Mouse (Mus musculus) heart, embryonic 12.5 days (tissue): ENCODE data around the gene Zfp143. TPM values are rescaled to one million over a fixed set of nuclear protein-coding genes. Genes with fewer than 3 reads are reported as not detected.
"Not testable (repeated sequence)": the region's sequence is repeated elsewhere in the genome, so short reads cannot be mapped to it uniquely, and the experiment has no call there.

Source experiments
- ATAC-seq: fragments of 200-750 bp; cut with Nextera tagmentation; 2 replicates; pipeline ENCODE4 v1.8.0; 2017; ENCODE audit warnings: moderate TSS enrichment, moderate library complexity; ENCODE audit not compliant: insufficient number of reproducible peaks, low FRiP score
- H3K27ac ChIP-seq: fragments of 300-500 bp; sonication (generic); 2 replicates; pipeline ENCODE4 v1.5.1; 2016; ENCODE audit warnings: mild to moderate bottlenecking, moderate library complexity; ENCODE audit not compliant: poor library complexity, severe bottlenecking
- H3K27me3 ChIP-seq: fragments of 300-500 bp; sonication (generic); replicated peaks from 2 replicates; pipeline ENCODE4 v1.6.1; 2016; ENCODE audit warnings: mild to moderate bottlenecking, moderate library complexity
- H3K36me3 ChIP-seq: fragments of 300-500 bp; sonication (generic); 2 replicates; pipeline ENCODE4 v1.6.1; 2016; ENCODE audit warnings: mild to moderate bottlenecking, moderate library complexity
- H3K4me1 ChIP-seq: fragments of 300-500 bp; sonication (generic); replicated peaks from 2 replicates; pipeline ENCODE4 v1.6.1; 2016; ENCODE audit warnings: mild to moderate bottlenecking
- H3K4me2 ChIP-seq: fragments of 300-500 bp; sonication (generic); 2 replicates; pipeline ENCODE4 v1.6.1; 2016; ENCODE audit warnings: mild to moderate bottlenecking, moderate library complexity
- H3K4me3 ChIP-seq: fragments of 300-500 bp; sonication (generic); 2 replicates; pipeline ENCODE4 v1.5.1; 2016; ENCODE audit warnings: mild to moderate bottlenecking
- H3K9ac ChIP-seq: fragments of 300-500 bp; sonication (generic); 2 replicates; pipeline ENCODE4 v1.6.1; 2016; ENCODE audit warnings: mild to moderate bottlenecking, moderate library complexity
- H3K9me3 ChIP-seq: fragments of 300-500 bp; sonication (generic); replicated peaks from 2 replicates; pipeline ENCODE4 v1.6.1; 2016; ENCODE audit warnings: mild to moderate bottlenecking, moderate library complexity
- WGBS: fragments of 180-500 bp; shearing (Covaris S2); methylation state at CpG from one replicate; pipeline ENCODE4 v1.1.7; 2016; 5-methylcytosine and 5-hydroxymethylcytosine counted together
- polyA plus RNA-seq: library from polyadenylated mRNA; unstranded; fragments of >200 nt; fragmentation: Nextera tagmentation; extraction: Ambion mirVana; gene quantifications from 2 replicates; pipeline ENCODE4 v1.2.1, GENCODE M21; 2016

Gene Zfp143
- polyA plus RNA-seq, 1 experiment from 2014 or later, result 17.1 TPM

DNA sequence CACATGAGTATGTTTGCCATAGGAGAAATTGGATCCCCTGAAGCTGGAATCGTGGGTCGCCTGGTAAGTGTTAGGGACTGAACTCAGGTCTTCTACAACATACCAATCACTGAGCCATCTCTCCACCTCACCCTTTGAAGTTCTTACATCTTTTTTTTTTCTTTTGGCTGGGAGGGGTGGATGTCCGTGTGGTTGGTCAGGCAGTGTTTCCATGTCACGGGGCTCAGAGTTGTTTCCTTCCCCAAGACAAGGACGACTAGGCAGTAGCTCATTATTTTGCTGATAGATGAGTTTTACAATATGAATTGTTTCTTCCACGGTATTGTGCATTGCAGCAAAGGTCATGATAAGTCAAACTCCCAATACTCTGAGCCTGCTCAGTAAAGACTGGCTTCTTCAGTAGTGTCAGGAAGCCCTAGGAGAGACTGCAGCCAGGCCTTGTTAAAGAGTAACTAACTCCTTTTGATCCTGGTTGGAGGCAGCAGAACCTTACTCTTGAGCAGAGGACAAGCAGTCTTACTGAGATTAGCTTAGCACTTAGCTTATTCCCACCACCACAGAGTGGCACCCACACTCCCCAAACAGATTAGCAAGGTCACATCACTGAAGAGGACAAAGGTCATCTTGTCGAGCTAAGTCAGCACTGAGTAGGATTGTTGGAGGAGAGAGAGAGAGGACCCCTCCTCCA is 36.2 kb downstream of the Zfp143 start:
- H3K9me3 ChIP-seq, result no peaks in the 10 kb centered on the region
- no peaks in the 10 kb centered on the region for H3K27me3 ChIP-seq
- WGBS, result 60% methylated on average over 7 of the region's 7 CpGs
- no peak overlapping the region for H3K27ac ChIP-seq
- H3K4me2 ChIP-seq, result no peak overlapping the region
- no peak overlapping the region for H3K4me3 ChIP-seq
- H3K36me3 ChIP-seq, result peaks cover 42% of the 10 kb centered on the region
- no peak for ATAC-seq
- H3K9ac ChIP-seq, result 0 out of 2 replicates have a peak overlapping the region, but pooled peaks have one; percentile 8
- H3K4me1 ChIP-seq, result peaks cover 7% of the 10 kb centered on the region

- no peak for ATAC-seq
- Histone ChIP-seq H3K4me3 (no peak overlapping the region), H3K27ac (no peak overlapping the region), H3K9ac (no peak overlapping the region), H3K4me1 (peaks cover 7% of the 10 kb centered on the region), H3K36me3 (peaks cover 10% of the 10 kb centered on the region), H3K27me3 (no peaks in the 10 kb centered on the region), H3K4me2 (no peak overlapping the region), H3K9me3 (no peaks in the 10 kb centered on the region)
- WGBS, result 53% methylated on average over 6 of the region's 6 CpGs
Observed at GRCm38 (mm10) chr7:110100854-110101253, 39.8 kb downstream of the Zfp143 start.

- Histone ChIP-seq H3K27ac (no peak overlapping the region), H3K9ac (no peak overlapping the region), H3K27me3 (no peaks in the 10 kb centered on the region), H3K4me1 (peaks cover 8% of the 10 kb centered on the region), H3K4me2 (no peak overlapping the region), H3K4me3 (no peak overlapping the region), H3K9me3 (no peaks in the 10 kb centered on the region), H3K36me3 (peaks cover 6% of the 10 kb centered on the region)
- 75% methylated on average over 5 of the region's 5 CpGs for WGBS
- ATAC-seq, result no peak
Observed at GRCm38 (mm10) chr7:110101266-110101665, 40.2 kb downstream of the Zfp143 start.

DNA sequence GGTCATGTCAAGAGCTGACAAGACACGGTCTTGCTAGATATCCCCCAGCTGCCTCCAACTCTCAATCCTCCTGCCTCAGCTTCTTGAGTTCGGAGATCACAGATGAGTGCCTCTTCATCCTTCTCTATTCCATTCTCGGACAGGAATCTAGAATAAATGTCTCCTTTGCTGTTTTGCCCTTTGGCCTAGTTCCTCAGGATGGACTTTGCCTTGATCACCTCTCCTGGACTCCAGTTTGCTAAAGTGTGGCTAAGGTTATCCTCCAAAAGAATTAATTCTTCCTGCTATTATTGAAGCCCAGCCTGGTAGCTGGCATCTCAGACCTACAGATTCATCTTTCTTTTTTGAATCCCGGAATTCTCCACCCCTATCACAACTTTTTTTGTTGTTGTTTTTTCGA is 44.0 kb downstream of the Zfp143 start:
- Histone ChIP-seq H3K27ac (no peak overlapping the region), H3K4me1 (peaks cover 27% of the 10 kb centered on the region), H3K9ac (no peak overlapping the region), H3K9me3 (no peaks in the 10 kb centered on the region), H3K4me3 (no peak overlapping the region), H3K4me2 (no peak overlapping the region), H3K27me3 (no peaks in the 10 kb centered on the region), H3K36me3 (no peaks in the 10 kb centered on the region)
- ATAC-seq, result no peak
- 81% methylated on average over 5 of the region's 5 CpGs for WGBS

GRCm38 (mm10) chr7:110106633-110107032 is 45.6 kb downstream of the Zfp143 start:
- H3K9ac ChIP-seq, result no peak overlapping the region
- ATAC-seq, result 0 out of 2 replicates have a peak, but pooled peaks have one; percentile 12
- H3K27me3 ChIP-seq, result no peaks in the 10 kb centered on the region
- H3K4me3 ChIP-seq, result no peak overlapping the region
- 46% methylated on average over 3 of the region's 3 CpGs for WGBS
- H3K4me1 ChIP-seq, result peaks cover 30% of the 10 kb centered on the region
- no peaks in the 10 kb centered on the region for H3K9me3 ChIP-seq
- no peak overlapping the region for H3K4me2 ChIP-seq
- H3K27ac ChIP-seq, result no peak overlapping the region
- no peaks in the 10 kb centered on the region for H3K36me3 ChIP-seq

GRCm38 (mm10) chr7:110108524-110108923 is 47.5 kb downstream of the Zfp143 start:
- WGBS, result 93% methylated on average over 3 of the region's 3 CpGs

GRCm38 (mm10) chr7:110108967-110109610 is 48.1 kb downstream of the Zfp143 start:
- peak; percentile 67 for ATAC-seq
- Histone ChIP-seq H3K4me1 (peaks cover 30% of the 10 kb centered on the region), H3K4me3 (peak overlapping the region; percentile 13), H3K27ac (peak overlapping the region; percentile 74), H3K9ac (peak overlapping the region; percentile 37; the same call in 1 of the 2 replicates), H3K9me3 (no peaks in the 10 kb centered on the region), H3K4me2 (peak overlapping the region; percentile 61), H3K27me3 (no peaks in the 10 kb centered on the region), H3K36me3 (no peaks in the 10 kb centered on the region)
- 7% methylated on average over 11 of the region's 11 CpGs for WGBS

More at GRCm38 (mm10) chr7:110108524-110108923, 47.5 kb downstream of the Zfp143 start:
- H3K9ac ChIP-seq, H3K27me3 ChIP-seq, H3K9me3 ChIP-seq, ATAC-seq, H3K4me3 ChIP-seq, H3K27ac ChIP-seq, H3K4me2 ChIP-seq, H3K36me3 ChIP-seq: not testable (repeated sequence)
- peaks cover 30% of the 10 kb centered on the region for H3K4me1 ChIP-seq

DNA sequence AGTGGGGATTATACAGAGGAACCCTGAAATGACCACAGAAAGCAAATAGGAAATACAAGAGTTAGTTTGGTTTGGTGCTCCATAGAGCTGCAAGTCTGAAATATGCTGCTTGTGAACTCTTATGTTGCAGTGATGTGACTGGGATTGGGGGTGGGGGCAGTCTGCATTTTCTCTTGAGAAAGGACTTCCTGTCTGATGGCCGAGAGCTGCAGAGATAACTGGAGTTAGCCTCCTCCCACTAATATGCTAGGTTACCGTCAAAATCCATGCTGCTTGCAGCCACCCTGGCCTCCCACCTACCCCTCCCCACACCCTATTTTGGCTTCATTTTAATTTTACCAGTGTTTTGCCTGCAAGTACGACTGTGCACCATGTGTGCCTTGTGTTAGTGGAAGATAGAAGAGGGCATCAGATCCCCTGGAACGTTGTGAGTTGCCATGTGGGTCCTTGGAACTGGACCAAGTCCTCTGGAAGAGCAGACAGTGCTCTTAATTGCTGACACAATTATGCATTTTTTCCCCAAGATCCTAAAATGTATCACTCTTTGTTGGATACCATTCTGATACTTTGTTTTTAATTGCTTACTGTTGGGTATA is 49.1 kb downstream of the Zfp143 start:
- ATAC-seq, result 0 out of 2 replicates have a peak, but pooled peaks have one; percentile 10
- H3K9ac ChIP-seq, result peak overlapping the region; percentile 15; the same call in 1 of the 2 replicates
- no peak overlapping the region for H3K4me3 ChIP-seq
- H3K27me3 ChIP-seq, result no peaks in the 10 kb centered on the region
- WGBS, result 19% methylated on average over 4 of the region's 4 CpGs
- no peaks in the 10 kb centered on the region for H3K36me3 ChIP-seq
- peak overlapping the region; percentile 74 for H3K27ac ChIP-seq
- peaks cover 35% of the 10 kb centered on the region for H3K4me1 ChIP-seq
- no peaks in the 10 kb centered on the region for H3K9me3 ChIP-seq
- H3K4me2 ChIP-seq, result peak overlapping the region; percentile 61; the same call in 1 of the 2 replicates

GRCm38 (mm10) chr7:110114699-110115098 is 53.7 kb downstream of the Zfp143 start:
- Histone ChIP-seq H3K27ac (no peak overlapping the region), H3K36me3 (no peaks in the 10 kb centered on the region), H3K4me1 (peaks cover 32% of the 10 kb centered on the region), H3K9ac (no peak overlapping the region), H3K9me3 (no peaks in the 10 kb centered on the region), H3K4me2 (no peak overlapping the region), H3K27me3 (no peaks in the 10 kb centered on the region), H3K4me3 (no peak overlapping the region)
- no peak for ATAC-seq
- 24% methylated on average over 5 of the region's 5 CpGs for WGBS

DNA sequence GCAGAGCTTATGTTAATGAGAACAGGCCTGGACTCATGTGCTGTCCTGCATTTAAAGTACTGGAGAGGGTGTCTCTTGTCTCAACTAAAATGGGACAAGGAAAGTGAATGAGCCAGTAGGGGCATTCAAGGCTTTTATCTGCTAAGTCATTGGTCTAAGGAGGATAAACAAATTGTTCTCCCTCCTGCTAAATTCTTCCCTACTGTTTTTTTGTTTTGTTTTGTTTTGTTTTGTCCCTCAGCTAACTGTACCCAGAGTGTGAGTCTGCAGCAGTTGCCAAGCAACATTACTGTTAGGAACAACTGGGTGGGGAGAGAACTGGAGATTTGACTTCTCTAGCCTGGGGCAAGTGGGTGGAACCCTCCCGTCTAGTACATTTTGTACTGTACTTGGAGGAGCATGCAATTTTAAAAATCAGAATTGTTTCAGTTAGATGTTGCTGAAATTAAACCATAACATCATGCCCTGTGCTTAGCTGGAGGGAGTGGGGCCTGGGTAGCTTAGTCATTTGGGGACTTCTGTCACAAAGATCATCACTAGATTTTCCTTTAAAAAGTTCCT is 55.8 kb downstream of the Zfp143 start:
- H3K27me3 ChIP-seq, result no peaks in the 10 kb centered on the region
- no peaks in the 10 kb centered on the region for H3K9me3 ChIP-seq
- peaks cover 31% of the 10 kb centered on the region for H3K4me1 ChIP-seq
- no peak overlapping the region for H3K4me3 ChIP-seq
- no peak for ATAC-seq
- H3K4me2 ChIP-seq, result no peak overlapping the region
- WGBS, result 50% methylated on average over 1 of the region's 1 CpGs
- H3K27ac ChIP-seq, result no peak overlapping the region
- no peaks in the 10 kb centered on the region for H3K36me3 ChIP-seq
- no peak overlapping the region for H3K9ac ChIP-seq

- ATAC-seq, result no peak
- Histone ChIP-seq H3K9me3 (no peaks in the 10 kb centered on the region), H3K4me2 (no peak overlapping the region), H3K9ac (no peak overlapping the region), H3K4me3 (no peak overlapping the region), H3K36me3 (no peaks in the 10 kb centered on the region), H3K4me1 (peaks cover 31% of the 10 kb centered on the region), H3K27me3 (no peaks in the 10 kb centered on the region), H3K27ac (peak overlapping the region; percentile 67; the same call in 1 of the 2 replicates)
- WGBS, result 57% methylated on average over 2 of the region's 2 CpGs
Observed at GRCm38 (mm10) chr7:110118448-110118847, 57.4 kb downstream of the Zfp143 start.
